Mouse (Mus musculus): ENCODE results near the gene Gm49510. TPM values are rescaled to one million over a fixed set of nuclear protein-coding genes. Genes with fewer than 3 reads are reported as not detected.

Gm49510 gene
- polyA plus RNA-seq, 1 experiment from 2014 or later, result 0.32 TPM

DNA sequence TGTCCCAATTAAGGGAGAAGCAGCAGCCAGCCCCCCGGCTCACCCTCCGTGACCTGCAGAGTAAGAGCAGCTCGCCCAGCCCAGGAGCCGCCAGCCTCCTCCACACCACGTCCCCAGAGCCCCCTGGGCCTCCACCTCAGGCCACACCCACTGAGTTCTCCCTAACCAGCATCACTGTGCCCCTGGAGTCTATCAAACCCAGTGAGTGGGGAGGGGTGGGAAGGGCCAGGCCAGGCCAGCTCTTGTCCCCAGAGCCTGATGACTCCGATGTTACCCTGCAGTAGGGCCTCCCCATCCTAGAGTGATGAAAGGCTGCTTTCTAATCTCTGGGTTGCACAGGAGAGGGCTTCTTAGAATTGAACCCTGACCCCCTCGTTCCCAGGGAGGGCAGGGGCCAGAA, 7.0 kb upstream of the Gm49510 start:
- WGBS, result 35% methylated on average over 7 of the region's 7 CpGs
- Histone ChIP-seq H3K36me3 (ENCODE audit: control insufficient read depth, insufficient read depth, low read length) (peaks cover 15% of the 10 kb centered on the region; the same call in 1 of the 2 replicates), H3K4me1 (ENCODE audit: control insufficient read depth, insufficient read depth, low read length) (peaks cover 43% of the 10 kb centered on the region), H3K9ac (ENCODE audit: low read length) (no peak overlapping the region), H3K9me3 (replicated peaks; ENCODE audit: control insufficient read depth, low read length) (no peaks in the 10 kb centered on the region), H3K4me3 (replicated peaks; ENCODE audit: low read length) (no peak overlapping the region), H3K27me3 (ENCODE audit: control insufficient read depth, insufficient read depth, low read length) (no peaks in the 10 kb centered on the region), H3K27ac (ENCODE audit: low read length) (no peak overlapping the region), H3K4me2 (ENCODE audit: low read depth, low read length) (no peak overlapping the region)
- ATAC-seq (ENCODE audit: insufficient read depth, low FRiP score), result no peak

DNA sequence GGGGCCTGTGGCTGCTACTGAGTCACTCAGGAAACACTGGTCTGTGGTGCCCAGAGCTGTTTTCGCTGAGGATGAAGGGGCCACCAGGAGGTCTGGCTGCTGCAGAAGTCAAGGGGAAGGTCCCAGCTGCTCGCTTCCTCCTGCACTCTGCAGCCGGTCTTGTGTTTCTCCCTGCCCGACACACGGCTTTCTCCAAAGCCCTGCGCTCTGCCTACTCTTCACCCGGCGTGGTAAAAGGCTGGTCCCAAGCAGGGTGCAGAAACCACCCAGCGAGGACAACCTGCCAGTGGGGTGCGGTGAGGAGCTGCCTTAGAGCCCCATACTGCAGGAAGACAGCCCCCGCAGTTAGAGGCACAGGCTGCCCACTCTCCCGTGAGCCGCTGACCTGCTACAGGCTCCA, 4.7 kb upstream of the Gm49510 start:
- H3K4me2 ChIP-seq (ENCODE audit: low read depth, low read length), result no peak overlapping the region
- peak overlapping the region; percentile 46; the same call in 1 of the 2 replicates for H3K9ac ChIP-seq (ENCODE audit: low read length)
- no peaks in the 10 kb centered on the region for H3K9me3 ChIP-seq (replicated peaks; ENCODE audit: control insufficient read depth, low read length)
- peaks cover 54% of the 10 kb centered on the region for H3K4me1 ChIP-seq (ENCODE audit: control insufficient read depth, insufficient read depth, low read length)
- no peaks in the 10 kb centered on the region for H3K27me3 ChIP-seq (ENCODE audit: control insufficient read depth, insufficient read depth, low read length)
- H3K27ac ChIP-seq (ENCODE audit: low read length), result peak overlapping the region; percentile 35
- ATAC-seq (ENCODE audit: insufficient read depth, low FRiP score), result no peak
- WGBS, result 69% methylated on average over 13 of the region's 13 CpGs
- H3K36me3 ChIP-seq (ENCODE audit: control insufficient read depth, insufficient read depth, low read length), result peaks cover 15% of the 10 kb centered on the region; the same call in 1 of the 2 replicates
- no peak overlapping the region for H3K4me3 ChIP-seq (replicated peaks; ENCODE audit: low read length)

DNA sequence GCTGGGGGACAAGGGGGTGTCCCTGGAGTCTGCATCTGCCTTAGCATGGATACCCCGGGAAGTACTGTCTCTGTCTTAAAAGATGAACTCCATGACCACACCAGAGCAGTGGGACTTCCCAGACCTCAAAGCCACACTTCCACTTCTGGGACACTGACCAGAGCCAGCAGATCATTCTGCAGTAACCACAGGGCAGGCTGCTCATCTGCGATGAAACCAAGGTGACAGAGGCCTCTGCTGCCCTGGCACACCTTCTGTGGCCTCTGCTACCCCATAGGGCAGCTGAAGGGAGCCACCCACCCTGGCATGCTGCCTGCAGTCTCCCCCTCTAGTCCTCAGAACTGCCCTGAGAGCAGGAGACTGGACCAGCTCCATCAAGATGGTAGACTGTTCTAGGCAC, 3.7 kb upstream of the Gm49510 start:
- no peaks in the 10 kb centered on the region for H3K9me3 ChIP-seq (replicated peaks; ENCODE audit: control insufficient read depth, low read length)
- H3K4me1 ChIP-seq (ENCODE audit: control insufficient read depth, insufficient read depth, low read length), result peaks cover 53% of the 10 kb centered on the region
- no peak for ATAC-seq (ENCODE audit: insufficient read depth, low FRiP score)
- H3K36me3 ChIP-seq (ENCODE audit: control insufficient read depth, insufficient read depth, low read length), result peaks cover 13% of the 10 kb centered on the region; the same call in 1 of the 2 replicates
- H3K4me3 ChIP-seq (replicated peaks; ENCODE audit: low read length), result no peak overlapping the region
- H3K27ac ChIP-seq (ENCODE audit: low read length), result peak overlapping the region; percentile 60
- WGBS, result 75% methylated on average over 2 of the region's 2 CpGs
- no peaks in the 10 kb centered on the region for H3K27me3 ChIP-seq (ENCODE audit: control insufficient read depth, insufficient read depth, low read length)
- H3K9ac ChIP-seq (ENCODE audit: low read length), result peak overlapping the region; percentile 43; the same call in 1 of the 2 replicates
- H3K4me2 ChIP-seq (ENCODE audit: low read depth, low read length), result no peak overlapping the region

DNA sequence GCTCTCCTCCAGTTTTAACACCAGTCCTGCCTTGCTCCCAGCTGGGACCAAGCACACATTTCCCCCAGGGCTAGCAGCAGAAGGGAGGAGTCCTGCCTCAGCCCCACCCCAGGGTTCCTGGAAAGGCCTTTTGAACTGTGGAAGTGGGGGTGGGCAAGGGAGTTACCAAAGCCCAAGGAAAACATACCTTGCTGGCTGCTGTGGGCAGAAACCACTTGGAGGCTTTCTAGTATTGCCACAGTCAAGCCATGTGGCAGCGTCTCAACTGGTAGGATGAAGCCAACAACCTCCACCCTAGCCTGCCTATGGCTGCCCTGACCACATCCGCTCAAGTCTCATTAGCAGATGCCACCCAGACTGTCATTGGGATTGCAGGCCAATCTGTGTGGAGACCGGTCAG, 3.3 kb upstream of the Gm49510 start:
- no peak overlapping the region for H3K4me3 ChIP-seq (replicated peaks; ENCODE audit: low read length)
- H3K36me3 ChIP-seq (ENCODE audit: control insufficient read depth, insufficient read depth, low read length), result peaks cover 9% of the 10 kb centered on the region; the same call in 1 of the 2 replicates
- no peak overlapping the region for H3K4me2 ChIP-seq (ENCODE audit: low read depth, low read length)
- no peaks in the 10 kb centered on the region for H3K27me3 ChIP-seq (ENCODE audit: control insufficient read depth, insufficient read depth, low read length)
- WGBS, result 69% methylated on average over 3 of the region's 3 CpGs
- H3K9ac ChIP-seq (ENCODE audit: low read length), result peak overlapping the region; percentile 43; the same call in 1 of the 2 replicates
- peaks cover 57% of the 10 kb centered on the region for H3K4me1 ChIP-seq (ENCODE audit: control insufficient read depth, insufficient read depth, low read length)
- no peak for ATAC-seq (ENCODE audit: insufficient read depth, low FRiP score)
- H3K27ac ChIP-seq (ENCODE audit: low read length), result peak overlapping the region; percentile 60
- no peaks in the 10 kb centered on the region for H3K9me3 ChIP-seq (replicated peaks; ENCODE audit: control insufficient read depth, low read length)

DNA sequence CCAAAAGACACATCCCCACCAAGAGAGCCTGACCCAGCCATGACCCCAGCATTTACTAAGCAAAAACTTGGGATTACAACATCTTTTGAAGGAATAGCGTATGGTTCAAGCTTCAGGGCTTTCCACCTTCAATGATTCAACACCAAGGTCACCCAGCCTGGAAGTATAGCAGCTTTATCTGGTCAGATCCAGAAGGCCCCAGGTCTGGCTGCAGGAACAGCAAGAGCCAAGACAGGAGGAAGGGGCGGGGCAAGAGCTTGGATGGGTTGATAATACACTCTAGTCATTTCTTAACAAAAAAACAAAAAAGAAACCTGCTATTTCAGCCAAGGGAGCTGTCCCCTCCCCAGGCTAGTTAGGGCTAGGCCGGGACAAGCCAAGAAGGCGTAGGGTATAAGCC, 2.0 kb upstream of the Gm49510 start:
- Histone ChIP-seq H3K27ac (ENCODE audit: low read length) (0 out of 2 replicates have a peak overlapping the region, but pooled peaks have one; percentile 78), H3K4me2 (ENCODE audit: low read depth, low read length) (no peak overlapping the region), H3K4me3 (replicated peaks; ENCODE audit: low read length) (no peak overlapping the region), H3K4me1 (ENCODE audit: control insufficient read depth, insufficient read depth, low read length) (peaks cover 62% of the 10 kb centered on the region), H3K9me3 (replicated peaks; ENCODE audit: control insufficient read depth, low read length) (no peaks in the 10 kb centered on the region), H3K27me3 (ENCODE audit: control insufficient read depth, insufficient read depth, low read length) (no peaks in the 10 kb centered on the region), H3K36me3 (ENCODE audit: control insufficient read depth, insufficient read depth, low read length) (0 out of 2 replicates have a peak, but pooled peaks cover 1% of the 10 kb centered on the region), H3K9ac (ENCODE audit: low read length) (no peak overlapping the region)
- ATAC-seq (ENCODE audit: insufficient read depth, low FRiP score), result no peak
- 79% methylated on average over 4 of the region's 4 CpGs for WGBS

DNA sequence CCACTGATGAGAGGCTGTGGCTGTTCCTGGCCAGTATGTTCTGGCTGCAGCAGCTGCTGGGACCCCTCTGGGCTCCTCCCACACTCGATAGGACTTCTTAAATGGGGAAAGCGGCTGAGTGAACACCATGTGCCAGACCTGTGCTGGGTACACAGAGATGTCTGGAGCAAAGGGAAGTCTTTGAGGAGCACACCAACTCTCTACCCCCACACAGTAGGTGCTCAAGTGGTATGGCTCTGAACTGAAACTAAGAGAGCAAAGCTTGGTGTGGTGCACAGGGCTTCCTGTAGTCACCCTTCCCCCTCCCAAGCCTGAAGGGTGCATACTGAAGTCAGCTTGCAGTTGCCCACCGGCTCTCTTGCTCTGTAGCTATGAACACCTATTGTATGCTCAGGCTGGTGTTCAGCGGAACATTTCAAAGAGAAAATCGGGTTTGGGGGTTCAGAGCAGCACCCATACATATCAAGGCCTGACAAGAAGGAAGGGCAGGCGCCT, 913 bp upstream of the Gm49510 start:
- Histone ChIP-seq H3K4me1 (ENCODE audit: control insufficient read depth, insufficient read depth, low read length) (peaks cover 65% of the 10 kb centered on the region), H3K4me2 (ENCODE audit: low read depth, low read length) (peak overlapping the region; percentile 86), H3K36me3 (ENCODE audit: control insufficient read depth, insufficient read depth, low read length) (peaks cover 8% of the 10 kb centered on the region; the same call in 1 of the 2 replicates), H3K9me3 (replicated peaks; ENCODE audit: control insufficient read depth, low read length) (no peaks in the 10 kb centered on the region), H3K27ac (ENCODE audit: low read length) (peak overlapping the region; percentile 78), H3K4me3 (replicated peaks; ENCODE audit: low read length) (peak overlapping the region; percentile 91), H3K9ac (ENCODE audit: low read length) (peak overlapping the region; percentile 87; the same call in 1 of the 2 replicates), H3K27me3 (ENCODE audit: control insufficient read depth, insufficient read depth, low read length) (no peaks in the 10 kb centered on the region)
- WGBS, result 45% methylated on average over 6 of the region's 6 CpGs
- no peak for ATAC-seq (ENCODE audit: insufficient read depth, low FRiP score)

DNA sequence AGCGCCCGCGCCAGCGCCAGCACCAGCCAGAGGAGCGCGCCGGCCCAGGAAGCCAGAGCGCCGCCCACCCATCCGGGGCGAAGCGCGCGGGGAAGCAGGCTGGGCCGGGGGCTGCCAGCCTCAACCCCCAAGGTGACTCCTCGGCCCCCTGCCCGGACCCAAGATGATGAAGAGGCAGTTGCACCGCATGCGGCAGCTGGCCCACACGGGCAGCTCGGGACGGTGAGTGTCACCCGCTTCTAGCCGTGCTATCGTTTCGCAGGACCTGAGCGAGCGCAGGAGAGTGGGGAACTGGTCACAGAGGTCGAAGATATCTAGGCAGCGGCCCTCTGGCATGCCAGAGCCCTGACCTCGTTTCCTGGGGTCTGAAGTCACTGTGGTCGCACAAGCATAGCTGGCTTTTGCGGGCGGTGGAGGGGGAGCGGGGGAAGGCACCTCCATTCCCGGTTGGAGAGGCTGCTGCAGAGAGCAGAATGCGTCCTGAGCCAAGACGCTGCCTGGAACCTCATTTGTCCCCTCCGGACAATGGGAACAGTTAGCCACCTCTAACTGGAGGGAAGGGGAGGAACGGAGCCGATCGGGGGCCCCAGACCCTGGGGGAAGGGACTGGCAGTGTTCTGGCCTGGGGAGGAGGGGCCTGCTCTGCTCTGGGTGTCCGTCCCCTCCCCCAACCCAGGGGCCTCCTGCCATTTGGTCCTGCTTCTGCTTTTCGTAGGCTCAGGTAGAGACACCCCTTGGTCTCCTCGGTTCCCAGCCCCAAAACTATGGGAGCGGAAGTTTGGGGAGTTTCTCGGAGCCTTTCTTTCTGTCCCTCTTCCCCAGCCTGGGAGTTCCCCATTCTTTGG, 495 bp downstream of the Gm49510 start, which contains the start of gene Sh3bp1:
Sh3bp1 (plus strand) TSS at position 29 of the 845 bp plus-strand sequence.
- Histone ChIP-seq H3K27me3 (ENCODE audit: control insufficient read depth, insufficient read depth, low read length) (no peaks in the 10 kb centered on the region), H3K27ac (ENCODE audit: low read length) (peak within 1 kb of the TSS; percentile 93), H3K4me1 (ENCODE audit: control insufficient read depth, insufficient read depth, low read length) (peaks cover 59% of the 10 kb centered on the region), H3K4me3 (replicated peaks; ENCODE audit: low read length) (peak within 1 kb of the TSS; percentile 91), H3K36me3 (ENCODE audit: control insufficient read depth, insufficient read depth, low read length) (peaks cover 10% of the 10 kb centered on the region; the same call in 1 of the 2 replicates), H3K9me3 (replicated peaks; ENCODE audit: control insufficient read depth, low read length) (no peaks in the 10 kb centered on the region), H3K4me2 (ENCODE audit: low read depth, low read length) (peak within 1 kb of the TSS; percentile 86), H3K9ac (ENCODE audit: low read length) (peak within 1 kb of the TSS; percentile 87)
- WGBS, result under 1% methylated on average over 47 of the region's 47 CpGs
- ATAC-seq (ENCODE audit: insufficient read depth, low FRiP score), result peak; percentile 68

DNA sequence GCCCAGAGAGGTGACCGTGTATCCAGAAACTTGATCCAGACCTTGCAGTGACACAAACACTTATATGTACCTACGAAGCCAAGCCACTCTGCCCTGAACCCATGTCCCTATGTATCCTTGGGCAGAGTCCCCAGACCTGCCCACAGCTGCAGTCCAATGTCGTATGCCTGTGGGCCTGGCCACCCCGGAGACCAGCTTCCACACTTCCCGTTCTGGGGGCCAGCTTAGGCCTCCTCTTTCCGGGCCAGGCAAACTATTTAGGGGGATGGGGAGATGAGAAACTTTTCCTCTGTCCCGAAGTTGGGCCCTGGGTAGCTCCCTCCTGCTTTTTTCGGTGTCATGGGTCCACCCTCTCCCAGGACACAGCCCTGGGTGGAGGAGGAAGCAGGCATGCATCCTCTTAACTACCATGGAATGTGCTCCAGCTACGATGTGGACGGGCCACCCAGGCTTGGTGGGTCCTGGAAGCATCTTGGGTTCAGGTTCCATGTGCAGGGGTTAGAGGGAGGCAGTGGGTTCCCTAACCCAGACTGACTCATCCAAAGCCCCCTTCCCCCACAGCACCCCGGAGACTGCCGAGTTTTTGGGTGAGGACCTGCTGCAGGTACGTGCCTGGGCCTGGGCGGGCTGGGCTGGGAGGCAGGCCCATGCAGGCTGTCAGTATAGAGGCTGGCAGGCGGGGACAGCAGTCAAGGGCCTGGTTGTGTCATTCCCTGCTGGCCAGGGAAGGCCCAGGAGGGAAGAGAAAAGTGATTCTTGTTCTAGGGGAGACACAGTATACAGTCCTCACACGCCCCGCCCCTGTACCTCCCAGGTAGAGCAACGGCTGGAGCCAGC, 1.3 kb downstream of the Gm49510 start:
- no peaks in the 10 kb centered on the region for H3K27me3 ChIP-seq (ENCODE audit: control insufficient read depth, insufficient read depth, low read length)
- H3K4me3 ChIP-seq (replicated peaks; ENCODE audit: low read length), result peak overlapping the region; percentile 91
- WGBS, result 10% methylated on average over 18 of the region's 18 CpGs
- H3K9ac ChIP-seq (ENCODE audit: low read length), result peak overlapping the region; percentile 87
- H3K9me3 ChIP-seq (replicated peaks; ENCODE audit: control insufficient read depth, low read length), result no peaks in the 10 kb centered on the region
- H3K4me1 ChIP-seq (ENCODE audit: control insufficient read depth, insufficient read depth, low read length), result peaks cover 53% of the 10 kb centered on the region
- ATAC-seq (ENCODE audit: insufficient read depth, low FRiP score), result peak; percentile 26; the same call in 1 of the 2 replicates
- H3K4me2 ChIP-seq (ENCODE audit: low read depth, low read length), result peak overlapping the region; percentile 86
- H3K27ac ChIP-seq (ENCODE audit: low read length), result peak overlapping the region; percentile 93
- H3K36me3 ChIP-seq (ENCODE audit: control insufficient read depth, insufficient read depth, low read length), result peaks cover 13% of the 10 kb centered on the region; the same call in 1 of the 2 replicates
